Mouse (Mus musculus) right cerebral cortex, adult 18-20 months (tissue): Measurements from ENCODE around the gene Slc35e4.
"Not testable (repeated sequence)": the region's sequence is repeated elsewhere in the genome, so short reads cannot be mapped to it uniquely, and the experiment has no call there.

Experiments
- DNase-seq: peaks from one replicate; pipeline ENCODE4 v3.0.0; 2022; ENCODE audit warnings: mixed read lengths

Gene Slc35e4

GRCm38 (mm10) chr11:3913316-3914108, 952 bp downstream of the Slc35e4 start:
- peak; percentile 97 for DNase-seq

- DNase-seq = no peak
These were observed 1.6 kb downstream of the Slc35e4 start for GRCm38 (mm10) chr11:3912875-3913271.

- DNase-seq = peak; percentile 53
These were observed 2.2 kb downstream of the Slc35e4 start for GRCm38 (mm10) chr11:3912100-3912874.

GRCm38 (mm10) chr11:3911440-3911839, 3.0 kb downstream of the Slc35e4 start:
- not testable (repeated sequence) for DNase-seq

GRCm38 (mm10) chr11:3910513-3911310, 3.8 kb downstream of the Slc35e4 start:
- DNase-seq = peak; percentile 30

GRCm38 (mm10) chr11:3909236-3909635, 5.2 kb downstream of the Slc35e4 start:
- DNase-seq = no peak

- DNase-seq = no peak
These were observed 9.0 kb downstream of the Slc35e4 start for GRCm38 (mm10) chr11:3905446-3905845.

- DNase-seq = no peak
These were observed 9.8 kb downstream of the Slc35e4 start for GRCm38 (mm10) chr11:3904673-3905072.

GRCm38 (mm10) chr11:3903046-3903445, 11.4 kb downstream of the Slc35e4 start:
- DNase-seq = peak; percentile 66

- DNase-seq = no peak
These were observed 11.9 kb downstream of the Slc35e4 start for GRCm38 (mm10) chr11:3902516-3902915.

GRCm38 (mm10) chr11:3900296-3900695, 14.2 kb downstream of the Slc35e4 start:
- no peak for DNase-seq

- no peak for DNase-seq
These were observed 18.5 kb downstream of the Slc35e4 start for GRCm38 (mm10) chr11:3895933-3896332.

GRCm38 (mm10) chr11:3895458-3895857, 19.0 kb downstream of the Slc35e4 start:
- no peak for DNase-seq

- DNase-seq = peak; percentile 98
These were observed 19.8 kb downstream of the Slc35e4 start, which contains the start of the genes 4921536K21Rik and Dusp18 for GRCm38 (mm10) chr11:3894406-3895281. 4921536K21Rik (minus strand) TSS chr11:3895098. Dusp18 (plus strand) TSS chr11:3895240.

- DNase-seq = no peak
These were observed 20.5 kb downstream of the Slc35e4 start for GRCm38 (mm10) chr11:3893970-3894369.

GRCm38 (mm10) chr11:3887331-3887730, 27.1 kb downstream of the Slc35e4 start:
- DNase-seq = no peak

GRCm38 (mm10) chr11:3883711-3884110, 30.8 kb downstream of the Slc35e4 start:
- DNase-seq = no peak

- DNase-seq = peak; percentile 76
These were observed 34.6 kb downstream of the Slc35e4 start for GRCm38 (mm10) chr11:3879836-3880235.

- no peak for DNase-seq
These were observed 35.8 kb downstream of the Slc35e4 start for GRCm38 (mm10) chr11:3878660-3879059.

GRCm38 (mm10) chr11:3876419-3876818, 38.0 kb downstream of the Slc35e4 start:
- no peak for DNase-seq

GRCm38 (mm10) chr11:3864343-3864742, 50.1 kb downstream of the Slc35e4 start:
- no peak for DNase-seq
